Mouse (Mus musculus) kidney, adult 2 months (tissue): ENCODE measurements around the gene Gm16503.

Experiments used
- CTCF ChIP-seq: fragments of 200-500 bp; conservative IDR thresholded peaks from 2 replicates; pipeline ENCODE4 v1.5.1; 2011; ENCODE audit warnings: low read depth, mild to moderate bottlenecking, control low read depth, low read length, moderate library complexity, mixed read lengths; ENCODE audit not compliant: insufficient read depth, insufficient read length
- POLR2A ChIP-seq: fragments of 200-500 bp; IDR thresholded peaks from one replicate; pipeline ENCODE4 v1.6.1; 2011; ENCODE audit warnings: low read depth, low read length, control low read depth

- TF ChIP-seq CTCF (no peak), POLR2A (no peak)
Measured at GRCm38 (mm10) chr4:147518981-147519380, 21.0 kb upstream of the Gm16503 start.
